Mouse (Mus musculus) lung, adult 18-20 months (tissue): ENCODE results near the gene Wrnip1.

Experiments used
- DNase-seq, 2 experiments: peaks; one replicate each; pipeline ENCODE4 v3.0.0; 2022; ENCODE audit warnings: mixed read lengths in 2 of 2

The Wrnip1 gene

DNA sequence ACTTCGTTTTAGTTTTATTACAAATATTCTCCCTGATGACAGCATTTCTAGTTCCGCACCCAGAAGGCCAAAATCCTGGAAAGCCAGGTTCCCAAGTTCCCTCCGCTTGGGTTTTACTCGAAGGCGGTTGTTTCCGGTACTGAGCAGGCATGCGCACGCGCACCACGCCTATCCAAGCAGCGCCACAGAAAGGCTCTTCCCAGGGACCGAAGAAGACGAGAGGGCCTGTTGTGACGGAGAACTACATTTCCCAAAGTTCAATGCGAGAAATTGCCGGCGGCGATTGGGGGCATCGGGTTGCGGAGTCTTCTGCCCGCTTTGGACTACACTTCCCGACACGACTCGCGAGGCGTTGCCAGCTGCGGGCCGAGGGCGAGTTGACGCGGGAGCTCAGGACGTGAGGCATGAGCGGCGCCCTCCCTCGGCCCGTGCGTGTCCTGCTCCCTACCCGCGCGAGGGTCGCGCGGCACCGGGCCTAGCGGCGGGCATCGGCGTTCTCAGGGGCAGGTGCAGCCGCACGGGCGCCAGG, at the start of gene Wrnip1:
Gene Wrnip1, plus strand, starts transcription at position 346 of the 529 bp plus-strand sequence.
- DNase-seq, result peak; percentile 99

DNA sequence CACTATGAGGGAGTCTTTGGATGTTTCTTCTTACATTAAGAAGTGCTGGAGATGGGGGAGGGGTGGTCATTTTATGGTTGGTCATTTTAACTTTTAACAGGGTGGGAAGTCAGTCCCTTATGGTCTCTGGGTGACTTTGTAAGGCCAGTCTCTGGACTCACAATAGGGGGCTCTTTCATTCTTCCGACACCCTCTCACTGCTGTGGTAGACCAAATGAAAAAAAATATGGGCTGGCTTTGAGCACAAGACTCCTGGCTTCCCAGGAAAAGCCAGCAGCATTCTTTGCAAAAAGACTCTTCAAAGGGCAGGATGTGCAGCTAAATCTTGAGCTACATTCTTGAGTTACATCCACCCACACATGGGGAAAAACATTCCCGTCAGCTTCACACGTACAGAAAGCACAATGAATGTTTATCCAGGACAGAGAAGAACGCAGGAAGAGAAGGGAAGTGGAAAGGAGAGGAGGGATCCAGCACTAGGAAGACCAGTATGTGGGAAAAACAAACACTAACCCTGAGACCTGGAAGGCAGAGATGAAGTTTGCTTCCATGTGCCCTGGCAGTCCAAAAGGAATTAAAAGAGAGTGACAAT, 49.7 kb upstream of the Wrnip1 start:
- DNase-seq, result no peak

DNA sequence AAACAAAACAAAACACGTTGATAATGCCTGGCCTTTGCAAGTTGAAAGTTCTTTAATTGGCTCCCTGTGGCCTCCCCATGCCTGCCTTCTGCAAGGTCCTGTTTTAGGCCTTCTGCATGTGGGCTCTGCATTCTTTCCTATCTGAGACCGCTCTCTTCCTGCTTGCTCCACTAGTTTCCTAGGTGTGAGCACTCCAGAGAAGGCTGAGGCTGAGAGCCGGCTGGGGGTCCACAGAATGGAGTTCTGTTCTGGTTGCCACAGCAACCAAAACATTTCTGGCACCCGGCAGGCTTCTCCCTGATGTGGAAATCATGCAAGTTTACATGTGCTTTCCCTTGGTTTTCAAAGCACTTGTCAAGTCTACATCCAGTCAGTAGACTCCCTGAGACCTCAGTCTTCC, 42.8 kb upstream of the Wrnip1 start:
- DNase-seq, result no peak

DNA sequence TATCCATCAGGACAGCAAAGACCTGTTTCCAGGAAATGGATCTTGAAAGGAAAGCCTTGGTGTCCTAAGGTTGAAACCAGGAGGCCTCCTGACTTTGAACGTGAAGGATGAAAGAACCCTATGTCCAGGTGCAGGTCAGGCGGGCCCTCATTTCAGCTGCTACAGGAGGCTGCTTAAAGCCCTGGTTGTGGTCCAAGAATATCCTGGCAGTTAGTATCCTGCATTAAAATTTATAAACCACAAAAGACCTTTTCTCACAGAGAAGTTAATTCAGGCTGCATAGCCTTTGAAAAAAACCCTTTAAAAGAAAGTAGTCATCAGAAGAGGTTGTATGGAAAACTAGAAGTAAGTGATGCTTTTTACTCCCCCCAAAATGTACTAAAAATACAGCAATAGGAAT, 41.0 kb upstream of the Wrnip1 start:
- no peak for DNase-seq

DNA sequence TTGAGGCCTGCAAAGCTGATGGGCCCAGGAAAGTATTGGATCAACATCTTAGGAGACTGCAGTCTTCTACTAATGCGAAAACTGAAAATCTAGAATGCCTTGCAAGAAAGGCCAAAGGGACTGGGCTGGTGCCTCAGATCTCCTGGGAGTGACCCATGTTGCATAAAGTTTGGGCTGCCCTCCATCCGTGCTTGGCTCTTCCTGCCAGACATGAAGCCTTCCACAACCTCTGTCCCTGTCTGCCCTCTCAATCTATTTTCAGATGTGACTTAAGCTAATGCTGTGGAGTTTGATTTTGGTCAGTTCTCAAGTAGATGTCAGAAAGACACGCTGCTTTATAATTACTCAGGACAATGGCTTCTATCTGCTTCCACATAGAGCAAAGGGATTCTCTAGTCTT, 38.7 kb upstream of the Wrnip1 start:
- peak; percentile 14 to 27 for DNase-seq

GRCm38 (mm10) chr13:32764448-32764847, 37.4 kb upstream of the Wrnip1 start:
- peak in 1 of 2 experiments; percentile 14 for DNase-seq

- peak in 1 of 2 experiments; percentile 9 for DNase-seq
Observed at GRCm38 (mm10) chr13:32768104-32768503, 33.7 kb upstream of the Wrnip1 start.

DNA sequence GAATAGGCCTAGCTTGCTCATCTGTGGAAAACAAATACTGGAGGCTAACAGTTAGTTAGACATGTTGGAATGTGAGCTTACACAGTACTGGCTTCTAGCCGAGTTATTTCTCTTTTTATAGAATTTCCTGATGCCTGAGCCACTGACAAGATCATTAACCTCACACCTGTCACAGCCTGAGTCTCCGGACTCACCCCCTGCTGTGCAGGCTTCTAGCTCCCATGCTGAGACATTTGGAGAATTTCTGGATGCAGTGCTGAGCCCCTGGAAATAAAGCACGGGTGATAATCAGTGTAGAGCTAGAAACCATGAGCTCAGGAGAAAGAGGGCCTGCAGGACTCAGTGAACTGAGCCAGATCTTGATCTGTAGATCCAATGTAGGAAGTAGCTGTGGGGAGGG, 31.9 kb upstream of the Wrnip1 start:
- DNase-seq, result no peak

DNA sequence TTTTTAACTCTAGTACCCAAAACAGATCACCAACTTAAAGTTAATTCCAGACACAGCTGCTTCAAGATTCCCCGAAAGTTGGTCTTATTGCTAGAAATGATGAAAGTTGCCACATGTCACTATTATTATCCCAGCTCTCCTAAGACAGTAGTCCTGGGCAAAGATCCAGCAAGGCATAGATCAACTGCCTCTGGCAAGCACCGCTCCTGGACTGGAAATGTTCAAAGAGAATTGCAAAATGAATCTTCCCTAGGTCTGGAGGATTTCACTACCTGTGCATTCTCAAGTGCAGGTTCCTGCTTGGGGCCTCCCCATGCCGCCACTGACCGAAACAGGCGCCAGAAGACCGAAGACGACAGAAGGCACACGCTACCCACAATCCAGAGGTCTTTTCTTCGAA, 25.9 kb upstream of the Wrnip1 start:
- DNase-seq, result no peak

DNA sequence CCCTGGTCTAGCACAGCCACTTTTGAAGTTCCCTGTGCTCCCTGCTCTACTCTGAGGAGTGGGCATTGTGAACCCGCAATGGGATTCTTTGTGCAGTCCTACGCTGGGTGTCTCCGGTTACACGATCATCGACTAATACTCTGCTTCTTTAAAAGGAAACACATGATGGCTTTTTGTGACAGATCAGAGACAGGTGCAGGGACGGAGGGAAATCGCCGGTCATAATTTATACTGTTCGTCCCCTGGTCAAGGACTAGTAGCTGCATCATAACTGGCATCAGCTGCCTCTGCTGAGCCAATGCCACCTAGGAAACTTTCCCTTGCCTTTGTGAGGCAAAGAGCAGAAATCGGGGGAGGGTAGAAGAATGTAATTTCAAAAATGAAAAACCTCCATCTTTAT, 25.5 kb upstream of the Wrnip1 start:
- no peak for DNase-seq

- no peak for DNase-seq
Observed at GRCm38 (mm10) chr13:32778861-32779260, 23.0 kb upstream of the Wrnip1 start.

- no peak for DNase-seq
Observed at GRCm38 (mm10) chr13:32783055-32783454, 18.8 kb upstream of the Wrnip1 start.

DNA sequence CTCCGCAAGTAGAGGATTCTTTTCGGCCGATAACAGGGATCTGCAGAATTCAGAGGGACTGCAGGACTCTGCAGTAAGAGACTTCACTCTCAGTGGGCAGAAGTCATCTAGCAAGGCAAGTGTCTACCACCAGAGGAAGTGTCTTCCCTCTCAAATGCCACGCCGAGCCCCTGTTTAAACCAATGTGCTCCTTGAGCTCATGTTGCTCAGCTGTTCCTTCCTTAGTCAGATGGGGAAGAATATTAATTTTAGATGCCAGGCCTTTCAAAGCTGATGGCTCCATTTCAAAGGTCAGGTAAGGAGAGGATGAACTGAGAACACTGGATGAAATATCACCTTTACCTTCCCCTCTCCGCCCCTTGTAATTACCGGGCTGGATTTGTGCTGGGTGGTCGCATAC, 18.0 kb upstream of the Wrnip1 start, which contains the start of gene Mylk4:
Gene Mylk4, minus strand, starts transcription at position 139 of the 400 bp plus-strand sequence.
- DNase-seq, result no peak

DNA sequence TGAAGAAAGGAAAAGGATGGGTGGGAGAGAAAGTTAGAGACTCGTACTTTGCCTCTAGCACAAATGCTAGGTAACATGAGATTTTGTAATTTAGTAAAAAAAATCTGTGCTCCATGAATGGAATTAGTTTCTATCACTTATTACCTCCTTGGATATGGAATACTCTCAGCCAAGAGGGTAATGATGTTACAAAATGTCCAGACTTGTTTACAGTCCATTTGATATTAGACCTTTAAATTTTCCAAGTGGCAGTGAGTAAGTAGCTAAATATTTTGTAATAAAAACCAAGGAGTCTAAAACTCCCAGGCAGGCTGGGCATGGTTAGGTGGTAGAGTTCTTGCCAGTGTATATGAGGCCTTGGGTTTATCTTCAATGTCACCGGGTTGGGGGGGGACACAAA, 14.3 kb upstream of the Wrnip1 start:
- DNase-seq, result no peak

GRCm38 (mm10) chr13:32789781-32790180, 12.1 kb upstream of the Wrnip1 start:
- no peak for DNase-seq

- no peak for DNase-seq
Observed at GRCm38 (mm10) chr13:32794619-32795018, 7.2 kb upstream of the Wrnip1 start.

- DNase-seq, result no peak
Observed at GRCm38 (mm10) chr13:32795166-32795565, 6.7 kb upstream of the Wrnip1 start.

- DNase-seq, result no peak
Observed at GRCm38 (mm10) chr13:32797085-32797484, 4.8 kb upstream of the Wrnip1 start.

DNA sequence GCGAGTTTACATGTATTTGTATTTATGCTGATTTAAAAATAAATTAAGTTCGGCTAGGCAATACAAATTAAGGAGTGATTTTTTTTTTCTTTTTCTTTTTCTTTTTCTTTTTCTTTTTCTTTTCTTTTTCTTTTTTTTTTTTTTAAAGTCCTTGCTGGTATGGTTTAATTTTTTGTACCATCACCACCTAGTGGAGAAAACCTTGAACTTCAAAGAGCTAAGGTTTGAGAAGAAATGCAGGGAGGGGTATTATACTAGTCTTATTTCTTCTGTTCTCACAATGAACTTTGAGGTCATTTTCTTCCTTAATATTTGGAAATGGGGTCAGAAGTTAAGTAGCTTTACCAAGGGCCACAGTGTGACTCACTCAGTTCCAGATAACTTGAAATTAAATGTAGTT, 2.7 kb upstream of the Wrnip1 start:
- no peak for DNase-seq

GRCm38 (mm10) chr13:32800859-32801258, 979 bp upstream of the Wrnip1 start:
- peak; percentile 11 to 32 for DNase-seq

GRCm38 (mm10) chr13:32802259-32803081, 632 bp downstream of the Wrnip1 start, which contains the start of gene D930007J09Rik:
TSS of gene D930007J09Rik (minus strand) at chr13:32802849.
- peak; percentile 30 to 34 for DNase-seq

GRCm38 (mm10) chr13:32803701-32804345, 2.0 kb downstream of the Wrnip1 start:
- no peak for DNase-seq

- DNase-seq, result no peak
Observed at GRCm38 (mm10) chr13:32806820-32807219, 5.0 kb downstream of the Wrnip1 start.
